Mouse (Mus musculus) hindbrain, embryonic 12.5 days (tissue): ENCODE results near the gene Otud7a. TPM values are rescaled to one million over a fixed set of nuclear protein-coding genes. Genes with fewer than 3 reads are reported as not detected.

ENCODE experiments used
- polyA plus RNA-seq: library from polyadenylated mRNA; unstranded; fragments of >200 nt; fragmentation: Nextera tagmentation; extraction: Ambion mirVana; gene quantifications from 2 replicates; pipeline ENCODE4 v1.2.1, GENCODE M21; 2016

Gene Otud7a
- polyA plus RNA-seq, 1 experiment from 2014 or later = 2.5 TPM

Other genes with a start within 250 kb of the Otud7a start
- gene Chrna7, start 232.2 kb upstream of the Otud7a start, polyA plus RNA-seq = 6.9 and 8.6 TPM in 2 replicates